Mouse (Mus musculus): ENCODE measurements around the gene Zdhhc23. TPM values are rescaled to one million over a fixed set of nuclear protein-coding genes. Genes with fewer than 3 reads are reported as not detected.

Zdhhc23 gene
- polyA plus RNA-seq, 1 experiment: 1.3 TPM

Other genes starting within 250 kb of the Zdhhc23 start
- gene Drd3, start 225.8 kb downstream of the Zdhhc23 start, polyA plus RNA-seq (2012; rRNA removed): not detected in 2 replicates
- 4.2 and 7.5 TPM in 2 replicates for gene Ccdc191, start 90.0 kb downstream of the Zdhhc23 start, polyA plus RNA-seq (2012; rRNA removed)
- 27.9 and 31.9 TPM in 2 replicates for gene Qtrt2, start 53.0 kb downstream of the Zdhhc23 start, polyA plus RNA-seq (2012; rRNA removed)
- gene Gramd1c, start 83.6 kb upstream of the Zdhhc23 start, polyA plus RNA-seq (2012; rRNA removed): 6.6 and 6.9 TPM in 2 replicates
- gene Atp6v1a, start 159.9 kb upstream of the Zdhhc23 start, polyA plus RNA-seq (2012; rRNA removed): 38.7 and 40.5 TPM in 2 replicates
- 20.7 and 31.9 TPM in 2 replicates for gene Naa50, start 160.0 kb upstream of the Zdhhc23 start, polyA plus RNA-seq (2012; rRNA removed)
- gene Usf3, start 193.5 kb upstream of the Zdhhc23 start, polyA plus RNA-seq (2012; rRNA removed): 8.6 and 10.7 TPM in 2 replicates

All from urinary bladder, adult 2 months (tissue).